Mouse (Mus musculus) neural tube, embryonic 12.5 days (tissue): ENCODE measurements around the gene Ccdc34. TPM values are rescaled to one million over a fixed set of nuclear protein-coding genes. Genes with fewer than 3 reads are reported as not detected.

Experiments used
- ATAC-seq: fragments of 200-750 bp; cut with Nextera tagmentation; 2 replicates; pipeline ENCODE4 v1.8.0; 2017; ENCODE audit warnings: low read depth, mild to moderate bottlenecking, moderate TSS enrichment, moderate library complexity; ENCODE audit not compliant: low FRiP score
- H3K27ac ChIP-seq: fragments of 300-500 bp; sonication (generic); 2 replicates; pipeline ENCODE4 v1.5.1; 2016
- H3K27me3 ChIP-seq: fragments of 300-500 bp; sonication (generic); replicated peaks from 2 replicates; pipeline ENCODE4 v1.6.1; 2016; ENCODE audit warnings: mild to moderate bottlenecking
- H3K36me3 ChIP-seq: fragments of 300-500 bp; sonication (generic); 2 replicates; pipeline ENCODE4 v1.6.1; 2016; ENCODE audit warnings: mild to moderate bottlenecking
- H3K4me1 ChIP-seq: fragments of 300-500 bp; sonication (generic); 2 replicates; pipeline ENCODE4 v1.6.1; 2016
- H3K4me2 ChIP-seq: fragments of 300-500 bp; sonication (generic); replicated peaks from 2 replicates; pipeline ENCODE4 v1.6.1; 2016; ENCODE audit warnings: mild to moderate bottlenecking
- H3K4me3 ChIP-seq: fragments of 300-500 bp; sonication (generic); 2 replicates; pipeline ENCODE4 v1.5.1; 2016
- H3K9ac ChIP-seq: fragments of 300-500 bp; sonication (generic); 2 replicates; pipeline ENCODE4 v1.6.1; 2016; ENCODE audit warnings: mild to moderate bottlenecking
- H3K9me3 ChIP-seq: fragments of 300-500 bp; sonication (generic); 2 replicates; pipeline ENCODE4 v1.6.1; 2016; ENCODE audit warnings: mild to moderate bottlenecking
- WGBS: fragments of 180-500 bp; shearing (Covaris S2); methylation state at CpG from one replicate; pipeline ENCODE4 v1.1.7; 2016; 5-methylcytosine and 5-hydroxymethylcytosine counted together
- polyA plus RNA-seq: library from polyadenylated mRNA; unstranded; fragments of >200 nt; fragmentation: Nextera tagmentation; extraction: Ambion mirVana; gene quantifications from 2 replicates; pipeline ENCODE4 v1.2.1, GENCODE M21; 2016

Ccdc34 gene
- polyA plus RNA-seq, 1 experiment from 2014 or later, result 51.3 TPM

GRCm38 (mm10) chr2:110005596-110006239 is 11.9 kb upstream of the Ccdc34 start:
- Histone ChIP-seq H3K9ac (no peak overlapping the region), H3K27ac (no peak overlapping the region), H3K36me3 (peaks cover 25% of the 10 kb centered on the region), H3K9me3 (no peaks in the 10 kb centered on the region), H3K27me3 (no peaks in the 10 kb centered on the region), H3K4me1 (no peaks in the 10 kb centered on the region), H3K4me2 (no peak overlapping the region), H3K4me3 (no peak overlapping the region)
- ATAC-seq, result no peak
- WGBS, result 89% methylated on average over 3 of the region's 3 CpGs

GRCm38 (mm10) chr2:110007423-110008267 is 10.0 kb upstream of the Ccdc34 start:
- Histone ChIP-seq H3K4me2 (no peak overlapping the region), H3K4me3 (no peak overlapping the region), H3K9ac (no peak overlapping the region), H3K4me1 (no peaks in the 10 kb centered on the region), H3K9me3 (no peaks in the 10 kb centered on the region), H3K27me3 (no peaks in the 10 kb centered on the region), H3K27ac (no peak overlapping the region), H3K36me3 (peaks cover 38% of the 10 kb centered on the region)
- WGBS, result 91% methylated on average over 10 of the region's 10 CpGs
- ATAC-seq, result no peak

- ATAC-seq, result no peak
- Histone ChIP-seq H3K27me3 (no peaks in the 10 kb centered on the region), H3K4me2 (no peak overlapping the region), H3K27ac (no peak overlapping the region), H3K9me3 (no peaks in the 10 kb centered on the region), H3K4me1 (no peaks in the 10 kb centered on the region), H3K9ac (no peak overlapping the region), H3K36me3 (peaks cover 38% of the 10 kb centered on the region), H3K4me3 (no peak overlapping the region)
Measured at GRCm38 (mm10) chr2:110009449-110009848, 8.2 kb upstream of the Ccdc34 start.

- H3K4me3 ChIP-seq, result no peak overlapping the region
- no peaks in the 10 kb centered on the region for H3K9me3 ChIP-seq
- ATAC-seq, result peak; percentile 59; the same call in 1 of the 2 replicates
- H3K4me2 ChIP-seq, result no peak overlapping the region
- no peak overlapping the region for H3K27ac ChIP-seq
- no peak overlapping the region for H3K9ac ChIP-seq
- H3K36me3 ChIP-seq, result peaks cover 30% of the 10 kb centered on the region
- H3K4me1 ChIP-seq, result no peaks in the 10 kb centered on the region
- 86% methylated on average over 13 of the region's 13 CpGs for WGBS
- no peaks in the 10 kb centered on the region for H3K27me3 ChIP-seq
Measured at GRCm38 (mm10) chr2:110012184-110012725, 5.4 kb upstream of the Ccdc34 start.

GRCm38 (mm10) chr2:110017087-110017486 is 530 bp upstream of the Ccdc34 start:
- peaks cover 12% of the 10 kb centered on the region for H3K36me3 ChIP-seq
- H3K9me3 ChIP-seq, result no peaks in the 10 kb centered on the region
- H3K4me2 ChIP-seq, result peak overlapping the region; percentile 78
- peak overlapping the region; percentile 71 for H3K4me3 ChIP-seq
- H3K27me3 ChIP-seq, result no peaks in the 10 kb centered on the region
- peak overlapping the region; percentile 86; the same call in 1 of the 2 replicates for H3K9ac ChIP-seq
- peaks cover 20% of the 10 kb centered on the region for H3K4me1 ChIP-seq
- WGBS, result 47% methylated on average over 7 of the region's 7 CpGs
- no peak; the same call in 1 of the 2 replicates for ATAC-seq
- H3K27ac ChIP-seq, result no peak overlapping the region

DNA sequence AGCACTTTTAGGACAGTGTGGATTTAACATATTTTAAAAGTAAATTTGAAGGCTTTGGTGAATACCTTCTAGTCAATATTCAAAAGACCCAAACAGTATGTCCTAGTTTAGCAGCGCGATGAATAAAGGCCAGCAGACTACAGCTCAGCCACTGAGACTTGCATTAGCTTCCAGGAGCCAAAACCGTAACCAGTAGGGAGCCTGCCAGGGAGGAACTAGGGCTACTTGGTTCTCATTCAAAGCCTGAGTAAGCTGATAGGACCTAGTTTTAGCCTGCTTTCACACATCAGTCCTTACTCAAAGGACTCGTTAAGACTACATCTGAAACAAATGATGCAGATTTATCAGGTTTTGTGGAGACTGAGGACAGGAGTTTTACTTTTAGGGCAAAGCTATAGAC is 2.0 kb downstream of the Ccdc34 start:
- peak overlapping the region; percentile 78 for H3K4me2 ChIP-seq
- no peak for ATAC-seq

DNA sequence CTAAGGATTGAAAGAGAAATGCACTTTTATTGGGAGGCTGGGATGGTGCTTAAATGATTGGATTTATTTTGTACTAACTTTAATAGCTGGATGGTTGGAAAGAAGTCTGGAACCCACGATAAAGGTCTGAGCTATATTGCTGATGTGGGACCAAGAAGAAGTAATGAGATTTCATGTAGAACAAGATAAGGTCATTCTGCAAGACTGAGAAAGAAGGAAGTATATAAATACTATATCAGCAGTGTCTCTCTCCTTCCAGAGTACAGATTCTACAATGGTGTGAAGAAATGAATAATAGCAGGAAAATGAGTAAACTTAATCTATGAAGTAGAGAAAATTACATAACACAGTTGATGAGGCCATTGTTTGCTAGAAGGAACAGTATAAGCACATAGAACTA is 2.8 kb downstream of the Ccdc34 start:
- Histone ChIP-seq H3K9ac (no peak overlapping the region), H3K27me3 (no peaks in the 10 kb centered on the region), H3K9me3 (no peaks in the 10 kb centered on the region), H3K4me3 (no peak overlapping the region), H3K4me1 (peaks cover 20% of the 10 kb centered on the region), H3K36me3 (peaks cover 16% of the 10 kb centered on the region), H3K4me2 (peak overlapping the region; percentile 78), H3K27ac (no peak overlapping the region)
- no peak for ATAC-seq
- WGBS, result 92% methylated on average over 1 of the region's 1 CpGs

More for the DNA sequence above, 2.0 kb downstream of the Ccdc34 start:
- peaks cover 20% of the 10 kb centered on the region for H3K4me1 ChIP-seq
- no peak overlapping the region for H3K27ac ChIP-seq
- H3K9me3 ChIP-seq, result no peaks in the 10 kb centered on the region
- peak overlapping the region; percentile 17; the same call in 1 of the 2 replicates for H3K9ac ChIP-seq
- 83% methylated on average over 4 of the region's 4 CpGs for WGBS
- H3K36me3 ChIP-seq, result peaks cover 16% of the 10 kb centered on the region
- H3K27me3 ChIP-seq, result no peaks in the 10 kb centered on the region
- H3K4me3 ChIP-seq, result no peak overlapping the region

- peaks cover 18% of the 10 kb centered on the region; the same call in 1 of the 2 replicates for H3K36me3 ChIP-seq
- ATAC-seq, result no peak
- no peaks in the 10 kb centered on the region for H3K9me3 ChIP-seq
- H3K4me3 ChIP-seq, result no peak overlapping the region
- no peaks in the 10 kb centered on the region for H3K27me3 ChIP-seq
- 50% methylated on average over 4 of the region's 4 CpGs for WGBS
- H3K4me1 ChIP-seq, result no peaks in the 10 kb centered on the region
- H3K27ac ChIP-seq, result no peak overlapping the region
- no peak overlapping the region for H3K4me2 ChIP-seq
- H3K9ac ChIP-seq, result no peak overlapping the region
Measured at GRCm38 (mm10) chr2:110036265-110036664, 18.6 kb downstream of the Ccdc34 start.

- H3K27ac ChIP-seq, result no peak overlapping the region
- H3K9me3 ChIP-seq, result no peaks in the 10 kb centered on the region
- H3K9ac ChIP-seq, result no peak overlapping the region
- ATAC-seq, result no peak
- H3K4me3 ChIP-seq, result no peak overlapping the region
- no peak overlapping the region for H3K4me2 ChIP-seq
- no peaks in the 10 kb centered on the region for H3K27me3 ChIP-seq
- WGBS, result 76% methylated on average over 4 of the region's 4 CpGs
- no peaks in the 10 kb centered on the region for H3K4me1 ChIP-seq
- H3K36me3 ChIP-seq, result peaks cover 18% of the 10 kb centered on the region; the same call in 1 of the 2 replicates
Measured at GRCm38 (mm10) chr2:110036665-110037064, 19.0 kb downstream of the Ccdc34 start.

- Histone ChIP-seq H3K9ac (no peak overlapping the region), H3K27me3 (no peaks in the 10 kb centered on the region), H3K27ac (no peak overlapping the region), H3K9me3 (no peaks in the 10 kb centered on the region), H3K4me1 (no peaks in the 10 kb centered on the region), H3K36me3 (peaks cover 17% of the 10 kb centered on the region; the same call in 1 of the 2 replicates), H3K4me2 (no peak overlapping the region), H3K4me3 (no peak overlapping the region)
- WGBS, result 92% methylated on average over 2 of the region's 2 CpGs
- ATAC-seq, result no peak
Measured at GRCm38 (mm10) chr2:110037221-110037620, 19.6 kb downstream of the Ccdc34 start.

DNA sequence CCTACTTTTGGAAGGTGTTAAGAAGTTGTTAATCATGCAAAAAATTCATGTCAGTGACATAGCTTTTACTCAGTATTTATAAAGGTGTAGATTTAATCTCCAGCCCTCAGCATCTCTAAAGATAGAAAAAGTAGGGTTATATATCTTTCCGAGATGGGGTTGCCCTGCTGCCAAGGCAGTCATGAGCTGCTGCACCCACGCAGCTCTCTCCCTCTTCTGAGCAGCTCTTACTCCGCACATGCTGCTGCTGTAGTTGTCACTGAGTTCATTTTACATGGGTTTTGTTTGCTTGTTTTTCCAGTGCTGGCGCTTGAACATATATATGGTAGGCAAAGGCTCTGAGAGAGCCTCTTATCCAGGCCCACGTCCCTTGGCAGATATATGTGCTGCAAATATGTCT is 20.7 kb downstream of the Ccdc34 start:
- H3K4me1 ChIP-seq, result no peaks in the 10 kb centered on the region
- 83% methylated on average over 5 of the region's 5 CpGs for WGBS
- H3K27ac ChIP-seq, result no peak overlapping the region
- no peak overlapping the region for H3K4me2 ChIP-seq
- H3K9ac ChIP-seq, result no peak overlapping the region
- no peak overlapping the region for H3K4me3 ChIP-seq
- H3K9me3 ChIP-seq, result no peaks in the 10 kb centered on the region
- H3K36me3 ChIP-seq, result peaks cover 8% of the 10 kb centered on the region; the same call in 1 of the 2 replicates
- no peak for ATAC-seq
- H3K27me3 ChIP-seq, result no peaks in the 10 kb centered on the region
